Mouse (Mus musculus): ENCODE data around the gene Cyp17a1. TPM values are rescaled to one million over a fixed set of nuclear protein-coding genes. Genes with fewer than 3 reads are reported as not detected.
A peak's percentile ranks its signal among the peaks of the same experiment; 100 is the strongest.

Gene Cyp17a1
- total RNA-seq, 2 experiments from 2014 or later = not detected

DNA sequence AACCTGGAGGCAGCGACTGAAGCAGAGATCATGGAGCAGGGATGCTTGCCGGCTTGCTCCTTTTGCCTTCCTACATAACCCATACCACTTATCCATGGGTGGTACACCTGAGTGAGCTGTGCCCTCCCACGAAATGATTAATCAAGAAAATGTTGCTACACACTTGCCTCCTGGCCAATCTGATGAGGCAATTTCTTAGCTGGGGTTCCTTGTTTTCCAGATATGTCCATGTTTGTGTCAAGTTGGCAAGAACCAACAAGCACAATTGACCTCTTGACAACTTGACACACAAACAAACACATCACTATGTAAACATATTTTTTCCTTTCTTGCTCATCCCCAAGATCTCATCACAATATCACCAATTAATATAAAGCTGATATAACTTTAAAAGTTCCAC, 2.7 kb upstream of the Cyp17a1 start:
- DNase-seq = no peak
- intact Hi-C loops (cut with DNase I) = no loop called here

DNA sequence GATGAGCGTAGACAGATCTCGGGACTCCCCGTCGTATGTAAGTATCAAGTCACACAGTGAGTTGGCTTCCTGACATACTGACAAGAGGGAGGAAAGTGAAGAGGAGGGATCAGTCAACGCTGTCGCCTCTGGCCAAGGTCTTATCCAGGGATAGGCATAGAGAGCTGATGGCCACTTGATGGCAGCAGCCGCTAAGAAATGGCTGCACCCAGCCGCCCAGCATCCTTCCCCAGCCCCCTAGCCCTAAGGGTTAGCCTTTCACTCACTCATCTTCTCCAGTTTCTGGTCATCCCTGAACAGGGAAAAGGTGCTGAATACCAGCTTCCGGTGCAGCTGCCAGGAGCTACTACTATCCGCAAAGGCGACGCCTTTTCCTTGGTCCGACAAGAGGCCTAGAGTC, 2.3 kb downstream of the Cyp17a1 start:
- DNase-seq = peak; percentile 49 to 51
- intact Hi-C loops (cut with DNase I) = loop anchor here (5.0 kb wide), 2 partner anchors 87 to 197 kb away; no protein-coding TSS in a partner anchor

DNA sequence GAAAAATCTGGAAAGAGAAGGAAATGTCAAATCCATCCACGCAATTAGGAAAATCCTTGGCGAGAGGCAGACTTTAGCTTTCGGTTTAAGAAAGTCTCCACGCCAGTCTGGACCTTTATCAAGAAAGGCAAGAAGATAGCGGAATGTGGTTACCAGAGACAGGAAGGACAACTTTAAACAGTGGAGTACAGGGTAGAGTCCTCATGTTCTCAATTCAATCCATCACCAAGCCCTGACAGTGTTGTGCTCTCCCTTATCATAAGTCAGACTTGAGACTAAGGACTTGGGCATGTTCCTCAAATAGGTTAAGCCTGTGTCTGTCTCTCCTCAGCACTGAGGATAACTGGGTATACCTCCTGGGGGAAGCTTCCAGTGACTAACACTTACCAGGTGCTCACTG, 3.2 kb downstream of the Cyp17a1 start:
- intact Hi-C loops (cut with DNase I) = loop anchor here (5.0 kb wide), 2 partner anchors 87 to 197 kb away; no protein-coding TSS in a partner anchor
- DNase-seq = no peak

DNA sequence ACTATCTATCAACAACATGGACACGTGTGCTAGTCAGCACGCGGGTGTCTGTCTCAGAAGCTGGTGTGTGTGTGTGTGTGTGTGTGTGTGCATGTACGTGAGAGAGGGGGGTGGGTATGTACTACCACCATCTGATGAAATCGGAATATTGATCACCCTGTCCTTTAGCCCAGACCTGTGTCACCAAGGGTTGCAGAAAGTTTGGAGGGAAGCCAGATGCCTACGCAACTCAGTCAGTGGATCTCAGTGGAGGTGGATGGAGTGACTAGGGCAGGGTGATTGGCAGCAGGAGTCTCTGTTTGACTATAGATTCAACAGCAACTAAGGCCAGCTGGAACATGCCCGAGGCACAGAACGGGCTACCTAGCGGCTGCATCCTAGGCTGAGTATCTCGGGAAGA, 4.7 kb downstream of the Cyp17a1 start:
- intact Hi-C loops (cut with DNase I) = no loop called here
- DNase-seq = no peak

- intact Hi-C loops (cut with DNase I) = no loop called here
- no peak for DNase-seq
Measured at GRCm38 (mm10) chr19:46667300-46667699, 5.7 kb downstream of the Cyp17a1 start.

- DNase-seq = no peak
- intact Hi-C loops (cut with DNase I) = no loop called here
Measured at GRCm38 (mm10) chr19:46665474-46665873, 7.5 kb downstream of the Cyp17a1 start.

GRCm38 (mm10) chr19:46662784-46663183, 10.2 kb downstream of the Cyp17a1 start:
- intact Hi-C loops (cut with DNase I) = no loop called here
- no peak for DNase-seq

GRCm38 (mm10) chr19:46662214-46662613, 10.8 kb downstream of the Cyp17a1 start:
- DNase-seq = no peak
- intact Hi-C loops (cut with DNase I) = no loop called here

DNA sequence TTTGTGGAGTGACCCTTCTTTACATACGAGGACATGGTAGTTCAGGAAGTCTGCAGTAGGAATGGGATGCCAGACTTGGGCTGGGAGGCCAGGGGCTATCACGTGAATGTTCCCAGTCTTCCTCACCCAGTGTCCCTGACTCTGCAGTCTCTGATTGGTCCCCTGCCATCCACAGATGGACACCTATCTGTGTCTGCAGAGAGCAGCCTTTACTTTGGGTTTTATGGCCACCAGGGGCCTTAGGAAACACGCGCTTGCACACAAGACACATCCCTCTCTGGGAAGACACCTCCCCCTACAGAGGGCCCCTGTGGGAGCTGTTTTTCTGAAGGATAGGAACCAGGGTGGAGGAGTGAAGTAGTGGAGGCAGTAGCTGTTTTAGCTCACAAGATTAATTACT, 11.5 kb downstream of the Cyp17a1 start:
- intact Hi-C loops (cut with DNase I) = no loop called here

DNA sequence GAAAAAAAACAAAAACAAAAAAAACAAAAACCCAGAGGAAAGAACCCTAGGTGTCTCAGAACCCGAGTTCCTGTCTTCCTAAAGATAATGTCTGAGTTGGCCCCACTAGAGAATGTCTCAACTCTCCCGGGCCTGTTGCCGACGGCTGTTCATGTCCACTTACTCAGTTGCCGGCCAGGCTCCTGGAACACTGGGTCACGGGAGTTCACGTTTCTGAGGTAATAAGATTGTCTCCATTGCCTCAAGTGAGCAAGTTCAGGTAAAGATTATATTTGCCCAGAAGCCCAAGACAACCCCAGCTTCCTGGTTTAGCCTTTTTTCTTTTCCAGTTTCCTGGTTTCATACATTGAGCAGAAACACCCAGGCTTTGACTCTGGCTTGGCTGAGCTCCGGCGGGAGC, 14.1 kb downstream of the Cyp17a1 start:
- DNase-seq = no peak
- intact Hi-C loops (cut with DNase I) = no loop called here

More for the DNA sequence above, 11.5 kb downstream of the Cyp17a1 start:
- no peak for DNase-seq

DNA sequence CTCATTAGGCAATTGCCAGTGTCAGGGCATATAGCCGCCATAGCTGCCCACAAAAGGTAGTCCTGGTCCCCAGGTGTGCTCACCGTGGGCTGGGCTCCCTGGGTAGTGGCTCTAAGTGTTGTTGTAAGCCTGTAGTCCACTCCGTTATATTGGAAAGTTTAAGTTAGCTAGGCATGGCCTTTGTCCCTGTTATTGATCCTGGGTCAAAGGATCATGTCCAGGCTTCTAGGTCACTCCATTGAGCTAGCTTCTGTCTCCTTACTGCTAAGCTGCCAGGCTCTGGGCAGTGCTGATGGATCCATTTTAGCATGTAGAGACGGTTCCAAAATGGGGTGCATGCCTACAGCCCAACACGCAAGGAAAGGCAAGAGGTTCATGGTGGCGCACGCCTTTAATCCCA, 14.6 kb downstream of the Cyp17a1 start:
- intact Hi-C loops (cut with DNase I) = no loop called here
- DNase-seq = no peak

DNA sequence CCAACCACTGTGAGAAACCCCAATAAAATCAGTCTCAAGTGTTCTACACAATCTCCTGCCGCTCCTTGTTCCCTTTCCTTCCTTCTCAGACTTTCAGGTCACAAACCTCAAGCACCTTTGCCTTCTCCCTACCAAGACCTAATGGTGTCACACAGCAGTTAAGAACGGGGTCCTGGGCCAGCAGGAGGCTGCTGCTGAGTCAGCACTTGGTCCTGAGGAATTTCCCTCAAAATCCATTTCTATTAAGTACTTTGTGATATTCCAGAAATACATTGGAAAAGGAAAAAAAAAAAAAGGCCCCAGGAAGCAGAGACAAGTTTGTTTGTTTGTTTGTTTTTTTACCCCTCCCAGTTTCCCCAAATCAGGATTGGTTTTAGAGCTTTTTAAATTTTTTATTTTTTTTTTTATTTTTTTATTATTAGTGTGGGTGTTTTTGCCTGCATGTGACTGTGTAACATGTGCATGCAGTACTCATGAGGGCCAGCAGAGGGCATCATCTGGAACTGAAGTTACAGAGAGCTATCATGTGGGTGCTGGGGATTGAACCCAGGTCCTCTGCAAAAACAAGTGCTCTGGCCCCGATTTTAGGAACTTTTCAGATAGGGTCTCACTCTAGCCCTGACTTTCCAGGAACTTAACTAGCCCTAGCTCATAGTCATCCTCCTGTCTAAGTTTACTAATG, 15.5 kb downstream of the Cyp17a1 start:
- peak in 1 of 2 experiments; percentile 12 for DNase-seq
- intact Hi-C loops (cut with DNase I) = no loop called here

DNA sequence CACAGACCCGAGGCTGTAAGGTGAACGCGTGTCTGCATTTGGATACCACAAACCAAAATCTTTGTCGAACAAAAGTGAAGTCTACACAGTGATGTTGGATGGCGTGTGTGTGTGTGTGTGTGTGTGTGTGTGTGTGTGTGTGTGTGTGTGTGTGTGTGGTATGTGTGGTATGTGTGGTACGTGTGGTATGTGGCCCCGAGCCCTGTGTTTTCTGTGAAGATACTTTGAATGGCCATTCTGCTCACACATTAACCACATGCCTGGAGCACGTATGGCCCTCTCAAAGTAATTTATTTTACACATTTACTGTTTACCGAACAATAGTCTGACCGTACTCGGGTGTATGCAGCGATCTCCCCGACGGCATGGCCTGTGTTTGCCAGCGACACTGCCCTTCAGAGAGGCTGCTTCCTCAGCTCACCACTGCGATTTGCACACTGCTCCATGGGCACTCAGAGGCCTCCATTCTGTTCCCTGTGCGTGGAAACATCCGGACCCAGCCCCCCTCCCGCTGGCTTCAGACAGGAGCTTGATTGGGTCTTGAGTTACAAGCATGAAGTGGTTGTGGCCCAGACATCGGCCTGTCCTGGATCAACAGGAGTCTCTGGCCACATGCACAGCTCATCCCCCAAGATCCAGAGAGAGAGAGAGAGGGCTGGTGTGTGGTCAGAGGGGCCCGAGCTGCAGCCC, 16.7 kb downstream of the Cyp17a1 start:
- intact Hi-C loops (cut with DNase I) = no loop called here
- DNase-seq = peak in 1 of 2 experiments; percentile 12

- DNase-seq = peak in 1 of 2 experiments; percentile 12
- intact Hi-C loops (cut with DNase I) = no loop called here
Measured at GRCm38 (mm10) chr19:46655626-46656025, 17.3 kb downstream of the Cyp17a1 start.

- intact Hi-C loops (cut with DNase I) = no loop called here
- no peak for DNase-seq
Measured at GRCm38 (mm10) chr19:46653616-46654235, 19.2 kb downstream of the Cyp17a1 start.

DNA sequence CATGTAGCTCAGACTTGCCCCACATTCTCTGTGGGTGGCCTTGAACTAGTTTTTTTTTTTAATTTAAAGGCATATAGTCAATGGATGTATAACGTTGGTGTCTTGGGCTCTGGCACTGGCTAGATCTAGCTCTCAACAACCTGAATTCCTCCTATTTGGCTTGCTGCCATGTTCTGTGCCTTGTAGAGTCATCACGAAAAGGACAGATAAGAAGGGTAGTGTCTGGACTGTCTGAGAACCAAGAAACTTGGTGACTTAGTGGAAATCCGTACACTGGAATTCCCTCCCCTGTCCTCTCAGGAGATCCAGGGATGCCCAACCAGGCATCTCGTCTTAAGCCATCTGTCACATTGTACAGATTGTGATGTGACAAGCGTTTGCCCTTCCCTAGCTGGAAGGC, 19.8 kb downstream of the Cyp17a1 start:
- DNase-seq = no peak
- intact Hi-C loops (cut with DNase I) = no loop called here

GRCm38 (mm10) chr19:46648565-46648964, 24.4 kb downstream of the Cyp17a1 start:
- intact Hi-C loops (cut with DNase I) = loop anchor here (5.0 kb wide), 1 partner anchor 41 kb away; no protein-coding TSS in a partner anchor
- no peak for DNase-seq

DNA sequence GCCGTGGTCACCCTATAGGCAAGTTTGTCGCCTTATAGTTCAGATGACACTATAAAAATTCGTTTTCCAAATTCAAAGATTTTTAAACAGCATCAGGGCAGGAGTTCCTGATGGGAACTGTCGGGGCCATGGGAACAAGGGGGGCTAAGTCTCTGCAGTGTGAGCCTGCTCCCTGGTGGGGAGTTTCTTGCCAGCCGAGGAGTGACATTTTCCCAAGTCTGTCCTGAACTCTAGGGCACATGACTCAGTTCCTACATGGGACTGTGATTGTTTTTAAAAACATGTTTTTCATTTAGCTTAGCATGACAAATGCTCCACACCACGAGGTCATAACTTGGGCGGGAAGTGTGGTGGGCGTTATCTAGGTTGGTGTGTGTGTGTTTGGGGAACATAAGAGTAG, 25.1 kb downstream of the Cyp17a1 start:
- intact Hi-C loops (cut with DNase I) = loop anchor here (5.0 kb wide), 1 partner anchor 41 kb away; no protein-coding TSS in a partner anchor
- no peak for DNase-seq

GRCm38 (mm10) chr19:46647254-46647653, 25.7 kb downstream of the Cyp17a1 start:
- intact Hi-C loops (cut with DNase I) = loop anchor here (5.0 kb wide), 1 partner anchor 40 kb away; no protein-coding TSS in a partner anchor
- no peak for DNase-seq

- intact Hi-C loops (cut with DNase I) = loop anchor here (5.0 kb wide), 1 partner anchor 39 kb away; no protein-coding TSS in a partner anchor
Measured at GRCm38 (mm10) chr19:46646041-46646481, 26.9 kb downstream of the Cyp17a1 start.

More at GRCm38 (mm10) chr19:46646041-46646481, 26.9 kb downstream of the Cyp17a1 start:
- DNase-seq = peak in 1 of 2 experiments; percentile 37
